Mouse (Mus musculus) embryonic facial prominence, embryonic 13.5 days (tissue): ENCODE data around the gene Rap1gap2. TPM values are rescaled to one million over a fixed set of nuclear protein-coding genes. Genes with fewer than 3 reads are reported as not detected.
A peak's percentile ranks its signal among the peaks of the same experiment; 100 is the strongest.

Experiments used
- ATAC-seq: fragments of 200-750 bp; cut with Nextera tagmentation; 2 replicates; pipeline ENCODE4 v1.8.0; 2017; ENCODE audit warnings: low read depth; ENCODE audit not compliant: insufficient number of reproducible peaks, insufficient read depth, low FRiP score, low TSS enrichment
- H3K27ac ChIP-seq: fragments of 300-500 bp; sonication (generic); 2 replicates; pipeline ENCODE4 v1.5.1; 2015; ENCODE audit warnings: moderate library complexity, mild to moderate bottlenecking, inconsistent platforms
- H3K27me3 ChIP-seq: fragments of 300-500 bp; sonication (generic); 2 replicates; pipeline ENCODE4 v1.6.1; 2015; ENCODE audit warnings: mild to moderate bottlenecking, inconsistent platforms
- H3K36me3 ChIP-seq: fragments of 300-500 bp; sonication (generic); 2 replicates; pipeline ENCODE4 v1.6.1; 2015; ENCODE audit warnings: mild to moderate bottlenecking, inconsistent platforms
- H3K4me1 ChIP-seq: fragments of 300-500 bp; sonication (generic); 2 replicates; pipeline ENCODE4 v1.6.1; 2015; ENCODE audit warnings: inconsistent platforms
- H3K4me2 ChIP-seq: fragments of 300-500 bp; sonication (generic); 2 replicates; pipeline ENCODE4 v1.6.1; 2015; ENCODE audit warnings: moderate library complexity, mild to moderate bottlenecking, inconsistent platforms
- H3K4me3 ChIP-seq: fragments of 300-500 bp; sonication (generic); 2 replicates; pipeline ENCODE4 v1.5.1; 2015; ENCODE audit warnings: mild to moderate bottlenecking, inconsistent platforms
- H3K9ac ChIP-seq: fragments of 300-500 bp; sonication (generic); 2 replicates; pipeline ENCODE4 v1.6.1; 2015; ENCODE audit warnings: mild to moderate bottlenecking, inconsistent platforms
- H3K9me3 ChIP-seq: fragments of 300-500 bp; sonication (generic); 2 replicates; pipeline ENCODE4 v1.6.1; 2016; ENCODE audit warnings: inconsistent platforms
- WGBS: fragments of 180-500 bp; shearing (Covaris S2); methylation state at CpG from one replicate; pipeline ENCODE4 v1.1.7; 2015; ENCODE audit warnings: mixed read lengths; 5-methylcytosine and 5-hydroxymethylcytosine counted together
- polyA plus RNA-seq: library from polyadenylated mRNA; unstranded; fragments of >200 nt; fragmentation: Nextera tagmentation; extraction: Ambion mirVana; gene quantifications from 2 replicates; pipeline ENCODE4 v1.2.1, GENCODE M21; 2015

The Rap1gap2 gene
- polyA plus RNA-seq, 1 experiment from 2014 or later: 1.1 TPM

GRCm38 (mm10) chr11:74568463-74568862 is 42.3 kb downstream of the Rap1gap2 start:
- 0 out of 2 replicates have a peak, but pooled peaks cover 5% of the 10 kb centered on the region for H3K27me3 ChIP-seq
- no peaks in the 10 kb centered on the region for H3K36me3 ChIP-seq
- ATAC-seq: no peak
- H3K27ac ChIP-seq: no peak overlapping the region
- 84% methylated on average over 5 of the region's 5 CpGs for WGBS
- no peak overlapping the region for H3K4me2 ChIP-seq
- H3K9ac ChIP-seq: no peak overlapping the region
- 0 out of 2 replicates have a peak, but pooled peaks cover 3% of the 10 kb centered on the region for H3K4me1 ChIP-seq
- no peak overlapping the region for H3K4me3 ChIP-seq
- no peaks in the 10 kb centered on the region for H3K9me3 ChIP-seq

DNA sequence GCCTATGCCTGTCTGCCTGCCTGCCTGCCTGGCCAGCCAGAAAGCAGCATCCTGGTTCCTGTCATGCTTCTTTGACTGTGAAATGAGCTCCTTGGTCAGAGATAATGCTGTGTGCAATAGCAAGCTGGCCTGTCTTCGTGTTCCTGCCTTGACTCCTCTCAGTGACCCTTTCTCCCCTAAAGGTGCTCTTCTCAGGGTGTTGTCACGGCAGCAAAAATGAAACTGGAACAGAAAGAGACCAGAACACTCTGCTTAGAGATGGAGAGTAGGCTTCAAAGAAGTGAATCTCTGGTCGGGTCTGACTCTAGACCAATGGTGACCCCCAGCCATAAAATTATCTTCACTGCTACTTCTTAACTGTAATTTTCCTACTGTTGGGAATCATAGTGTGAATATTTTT is 42.7 kb downstream of the Rap1gap2 start:
- Histone ChIP-seq H3K27me3 (0 out of 2 replicates have a peak, but pooled peaks cover 5% of the 10 kb centered on the region), H3K9ac (no peak overlapping the region), H3K4me2 (no peak overlapping the region), H3K9me3 (no peaks in the 10 kb centered on the region), H3K4me1 (0 out of 2 replicates have a peak, but pooled peaks cover 3% of the 10 kb centered on the region), H3K4me3 (no peak overlapping the region), H3K27ac (no peak overlapping the region), H3K36me3 (no peaks in the 10 kb centered on the region)
- 70% methylated on average over 3 of the region's 3 CpGs for WGBS
- ATAC-seq: no peak

DNA sequence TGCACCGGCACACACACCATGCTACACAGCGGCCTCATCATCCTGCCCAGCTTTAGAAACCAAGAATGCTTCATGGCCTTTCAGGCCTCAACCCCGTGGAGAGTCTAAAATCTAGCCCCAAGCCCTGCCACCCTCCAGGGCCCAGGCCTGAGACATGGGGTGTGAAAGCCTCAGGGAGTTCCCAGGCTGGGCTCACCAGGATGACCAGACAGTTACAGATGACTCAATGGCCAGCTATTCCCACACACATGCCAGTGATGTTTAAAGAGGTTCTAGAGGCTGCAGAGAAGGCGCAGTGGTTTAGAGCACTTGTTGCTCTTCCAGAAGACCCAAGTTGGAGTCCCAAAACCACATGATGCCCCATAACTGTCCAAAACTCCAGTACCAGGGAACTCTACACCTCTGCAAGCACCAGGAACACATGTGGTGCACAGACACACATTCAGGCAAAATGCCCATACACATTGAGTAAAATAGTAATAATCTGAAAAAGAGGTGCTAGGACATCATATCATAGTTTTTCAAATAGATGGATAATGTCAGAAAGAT is 44.3 kb downstream of the Rap1gap2 start:
- Histone ChIP-seq H3K4me2 (no peak overlapping the region), H3K27me3 (0 out of 2 replicates have a peak, but pooled peaks cover 5% of the 10 kb centered on the region), H3K4me3 (no peak overlapping the region), H3K9ac (no peak overlapping the region), H3K9me3 (no peaks in the 10 kb centered on the region), H3K4me1 (no peaks in the 10 kb centered on the region), H3K36me3 (no peaks in the 10 kb centered on the region), H3K27ac (no peak overlapping the region)
- ATAC-seq: no peak
- WGBS: 87% methylated on average over 4 of the region's 4 CpGs

DNA sequence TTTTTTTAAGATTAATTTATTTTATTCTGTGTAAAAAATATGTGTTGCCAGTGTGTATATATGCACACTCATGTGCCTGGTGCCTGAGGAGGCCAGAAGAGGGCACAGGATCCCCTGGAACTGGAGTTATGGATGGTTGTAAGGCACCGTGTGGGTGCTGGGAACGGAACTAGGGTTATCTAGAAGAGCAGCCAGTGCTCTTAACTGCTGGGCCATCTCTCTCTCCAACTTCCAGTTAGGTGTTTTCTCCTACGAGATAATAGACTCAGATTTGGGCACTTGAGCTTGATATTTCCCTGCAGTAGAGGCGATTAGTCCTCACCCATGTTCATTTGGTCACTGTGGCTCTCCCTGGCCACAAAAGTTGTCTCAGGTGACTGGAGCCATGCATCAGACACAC is 49.3 kb downstream of the Rap1gap2 start:
- no peak overlapping the region for H3K4me3 ChIP-seq
- H3K27me3 ChIP-seq: 0 out of 2 replicates have a peak, but pooled peaks cover 5% of the 10 kb centered on the region
- H3K27ac ChIP-seq: no peak overlapping the region
- H3K36me3 ChIP-seq: no peaks in the 10 kb centered on the region
- H3K4me1 ChIP-seq: 0 out of 2 replicates have a peak, but pooled peaks cover 5% of the 10 kb centered on the region
- H3K9ac ChIP-seq: no peak overlapping the region
- WGBS: 91% methylated on average over 4 of the region's 4 CpGs
- no peak overlapping the region for H3K4me2 ChIP-seq
- ATAC-seq: no peak
- H3K9me3 ChIP-seq: no peaks in the 10 kb centered on the region

GRCm38 (mm10) chr11:74560600-74561227 is 50.0 kb downstream of the Rap1gap2 start:
- no peaks in the 10 kb centered on the region for H3K36me3 ChIP-seq
- H3K4me1 ChIP-seq: peaks cover 11% of the 10 kb centered on the region
- WGBS: 86% methylated on average over 9 of the region's 9 CpGs
- H3K4me2 ChIP-seq: no peak overlapping the region
- H3K9me3 ChIP-seq: no peaks in the 10 kb centered on the region
- ATAC-seq: no peak
- H3K27me3 ChIP-seq: 0 out of 2 replicates have a peak, but pooled peaks cover 5% of the 10 kb centered on the region
- H3K4me3 ChIP-seq: no peak overlapping the region
- no peak overlapping the region for H3K9ac ChIP-seq
- H3K27ac ChIP-seq: no peak overlapping the region

DNA sequence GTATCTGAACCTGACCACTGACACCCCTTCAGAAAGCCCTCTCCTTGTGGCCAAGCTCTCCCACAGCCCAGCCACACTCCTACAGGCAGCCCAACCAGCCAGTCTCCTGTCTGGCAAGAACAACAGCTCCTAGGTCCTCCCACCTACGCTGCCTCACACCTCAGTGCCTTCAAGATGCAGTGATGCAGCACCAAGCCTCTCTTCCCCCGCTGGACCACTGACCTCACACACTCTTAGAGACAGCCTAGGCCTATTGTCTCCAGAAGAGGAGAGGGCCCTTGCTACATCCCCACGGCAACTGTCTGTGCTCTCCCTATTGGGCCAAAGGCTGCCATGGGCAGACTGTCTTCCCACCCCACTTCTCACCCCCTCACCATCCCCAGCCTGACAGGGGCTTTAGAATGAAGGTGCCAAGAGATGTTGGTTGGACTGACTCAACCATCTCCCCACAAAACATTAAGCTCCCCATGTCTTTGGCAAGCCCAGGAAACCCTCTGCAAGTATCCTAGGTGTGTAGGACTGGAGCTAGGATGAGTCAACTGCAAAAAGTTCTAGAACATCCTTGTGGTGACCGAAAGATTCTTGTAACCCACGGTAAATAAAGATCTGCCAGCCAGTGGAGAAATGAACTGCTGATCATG is 50.8 kb downstream of the Rap1gap2 start:
- H3K27me3 ChIP-seq: 0 out of 2 replicates have a peak, but pooled peaks cover 4% of the 10 kb centered on the region
- no peak overlapping the region for H3K4me3 ChIP-seq
- no peak for ATAC-seq
- no peaks in the 10 kb centered on the region for H3K9me3 ChIP-seq
- H3K27ac ChIP-seq: no peak overlapping the region
- peaks cover 16% of the 10 kb centered on the region for H3K4me1 ChIP-seq
- H3K4me2 ChIP-seq: no peak overlapping the region
- H3K9ac ChIP-seq: no peak overlapping the region
- WGBS: 78% methylated on average over 5 of the region's 5 CpGs
- H3K36me3 ChIP-seq: no peaks in the 10 kb centered on the region

- H3K36me3 ChIP-seq: no peaks in the 10 kb centered on the region
- peaks cover 22% of the 10 kb centered on the region for H3K4me1 ChIP-seq
- no peak overlapping the region for H3K4me2 ChIP-seq
- no peaks in the 10 kb centered on the region for H3K27me3 ChIP-seq
- WGBS: 87% methylated on average over 5 of the region's 5 CpGs
- no peak overlapping the region for H3K4me3 ChIP-seq
- ATAC-seq: no peak
- no peak overlapping the region for H3K27ac ChIP-seq
- no peak overlapping the region for H3K9ac ChIP-seq
- H3K9me3 ChIP-seq: no peaks in the 10 kb centered on the region
These were observed 51.8 kb downstream of the Rap1gap2 start for GRCm38 (mm10) chr11:74558933-74559332.

GRCm38 (mm10) chr11:74557456-74558230 is 53.1 kb downstream of the Rap1gap2 start:
- H3K4me3 ChIP-seq: no peak overlapping the region
- no peak overlapping the region for H3K4me2 ChIP-seq
- H3K36me3 ChIP-seq: no peaks in the 10 kb centered on the region
- H3K4me1 ChIP-seq: peaks cover 22% of the 10 kb centered on the region
- 53% methylated on average over 11 of the region's 11 CpGs for WGBS
- no peaks in the 10 kb centered on the region for H3K9me3 ChIP-seq
- no peaks in the 10 kb centered on the region for H3K27me3 ChIP-seq
- ATAC-seq: no peak
- H3K9ac ChIP-seq: no peak overlapping the region
- no peak overlapping the region for H3K27ac ChIP-seq

GRCm38 (mm10) chr11:74555716-74556374 is 54.9 kb downstream of the Rap1gap2 start:
- Histone ChIP-seq H3K9me3 (no peaks in the 10 kb centered on the region), H3K4me3 (no peak overlapping the region), H3K9ac (no peak overlapping the region), H3K36me3 (no peaks in the 10 kb centered on the region), H3K4me1 (peaks cover 22% of the 10 kb centered on the region), H3K4me2 (no peak overlapping the region), H3K27me3 (no peaks in the 10 kb centered on the region), H3K27ac (no peak overlapping the region; the same call in 1 of the 2 replicates)
- ATAC-seq: no peak
- 43% methylated on average over 9 of the region's 9 CpGs for WGBS

DNA sequence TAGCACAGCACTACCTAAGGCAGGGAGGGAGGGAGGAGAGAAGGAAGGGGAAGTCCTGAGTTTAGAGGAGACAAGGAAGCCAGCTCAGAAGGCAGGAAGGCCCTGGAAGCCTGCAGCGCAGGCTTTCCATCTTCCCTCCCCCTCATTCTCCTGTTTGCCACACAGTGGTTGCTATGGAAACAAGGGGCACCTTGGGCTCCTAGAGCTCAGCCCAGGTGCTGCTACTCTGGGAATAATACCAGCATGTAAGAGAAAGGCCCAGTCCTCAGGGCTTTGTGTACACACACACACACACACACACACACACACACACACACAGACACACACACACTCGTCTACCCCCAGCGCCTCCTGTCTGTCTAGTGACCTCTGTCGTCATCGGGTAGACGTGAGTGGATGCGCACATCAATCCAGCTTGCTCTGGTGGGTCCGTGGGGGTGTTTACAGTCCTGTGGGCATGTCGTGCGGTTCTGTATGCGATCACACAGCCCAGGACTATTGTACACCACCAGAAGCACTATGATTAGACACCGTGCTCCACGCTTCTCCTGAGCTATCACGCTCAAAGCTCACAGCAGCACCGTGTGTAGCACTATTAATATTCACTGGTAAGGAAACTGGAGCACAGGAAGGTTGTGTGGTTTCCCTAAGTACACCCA is 55.9 kb downstream of the Rap1gap2 start:
- Histone ChIP-seq H3K27ac (no peak overlapping the region), H3K9ac (peak overlapping the region; percentile 21; the same call in 1 of the 2 replicates), H3K36me3 (no peaks in the 10 kb centered on the region), H3K4me3 (no peak overlapping the region), H3K4me1 (peaks cover 22% of the 10 kb centered on the region), H3K4me2 (no peak overlapping the region), H3K9me3 (no peaks in the 10 kb centered on the region), H3K27me3 (no peaks in the 10 kb centered on the region)
- no peak; the same call in 1 of the 2 replicates for ATAC-seq
- 54% methylated on average over 15 of the region's 15 CpGs for WGBS
